Mouse (Mus musculus): ENCODE data around the gene Armc12.

- TF ChIP-seq CTCF (IDR thresholded peaks at IDR 0.05; ENCODE audit: borderline replicate concordance, extremely low read depth, insufficient read depth, insufficient read length) = peak; percentile 99
- no peak for TF ChIP-seq POLR2A (IDR thresholded peaks at IDR 0.05; ENCODE audit: borderline replicate concordance, extremely low read depth, insufficient read depth, insufficient read length, poor library complexity, severe bottlenecking)
Measured at GRCm38 (mm10) chr17:28528043-28528351, 2.6 kb upstream of the Armc12 start.

Measured in brain, embryonic 14.5 days (tissue).